In genomic region chr1:36589486-36589885, GRCm38 (mm10) we compare ENCODE assay signal across 9 mouse cellular contexts. TPM values are rescaled to one million over a fixed set of nuclear protein-coding genes. Genes with fewer than 3 reads are reported as not detected.
DNase-seq lines count a peak whose midpoint lies in the region; ATAC-seq and TF ChIP-seq lines count a peak whose summit lies in the region.
"Had no signal": no experiment of that assay in that cellular context is flagged by ENCODE, and none has a peak within 500 bp of the region (broad histone marks: within the 10 kb centered on the region; RNA-seq: fewer than 3 reads in every experiment).

No protein-coding gene starts in this region.

- ATAC-seq in lung, embryonic 14.5 days (ENCODE audit: insufficient read depth): peak; percentile 50
- ATAC-seq in heart, embryonic 12.5 days (ENCODE audit: insufficient number of reproducible peaks, low FRiP score): 0 out of 2 replicates have a peak, but pooled peaks have one; percentile 44
- ATAC-seq in kidney, embryonic 16.5 days (ENCODE audit: low FRiP score, low TSS enrichment): peak; percentile 21
- ATAC-seq in stomach, embryonic 16.5 days (ENCODE audit: insufficient read depth, low FRiP score): peak; percentile 65

- no peak for TF ChIP-seq POLR2A in lung, adult 2 months (IDR thresholded peaks at IDR 0.05; ENCODE audit: borderline replicate concordance, extremely low read depth, low read depth, low read length)

- no peaks in the 10 kb centered on the region for H3K27me3 ChIP-seq in lung, embryonic 14.5 days (ENCODE audit: insufficient read depth, low read length)
- no peaks in the 10 kb centered on the region for H3K27me3 ChIP-seq in heart, embryonic 12.5 days (replicated peaks)
- H3K27me3 ChIP-seq in kidney, embryonic 16.5 days (ENCODE audit: insufficient read depth, low read length): no peaks in the 10 kb centered on the region
- no peaks in the 10 kb centered on the region for H3K27me3 ChIP-seq in stomach, embryonic 16.5 days (ENCODE audit: control insufficient read depth, insufficient read depth, low read length)

- peak overlapping the region; percentile 24; the same call in 1 of the 2 replicates for H3K4me2 ChIP-seq in lung, embryonic 14.5 days
- H3K4me2 ChIP-seq in heart, embryonic 12.5 days: no peak overlapping the region
- no peak overlapping the region for H3K4me2 ChIP-seq in kidney, embryonic 16.5 days (replicated peaks; ENCODE audit: low read depth, low read length)
- H3K4me2 ChIP-seq in stomach, embryonic 16.5 days (ENCODE audit: low read depth, low read length): no peak overlapping the region

- H3K4me1 ChIP-seq in lung, embryonic 14.5 days (ENCODE audit: insufficient read depth): peaks cover 24% of the 10 kb centered on the region
- peaks cover 16% of the 10 kb centered on the region for H3K4me1 ChIP-seq in lung, adult 2 months (ENCODE audit: control insufficient read depth, insufficient read depth, low read length)
- H3K4me1 ChIP-seq in heart, embryonic 12.5 days (replicated peaks): peaks cover 53% of the 10 kb centered on the region
- peaks cover 30% of the 10 kb centered on the region for H3K4me1 ChIP-seq in kidney, embryonic 16.5 days (ENCODE audit: insufficient read depth, low read length)
- peaks cover 34% of the 10 kb centered on the region for H3K4me1 ChIP-seq in stomach, embryonic 16.5 days (ENCODE audit: control insufficient read depth, insufficient read depth, low read length)

- H3K9me3 ChIP-seq in lung, embryonic 14.5 days (ENCODE audit: low read depth, low read length): no peaks in the 10 kb centered on the region
- no peaks in the 10 kb centered on the region for H3K9me3 ChIP-seq in heart, embryonic 12.5 days (replicated peaks)
- no peaks in the 10 kb centered on the region for H3K9me3 ChIP-seq in kidney, embryonic 16.5 days (ENCODE audit: low read length)
- H3K9me3 ChIP-seq in stomach, embryonic 16.5 days (replicated peaks; ENCODE audit: control insufficient read depth, low read length): no peaks in the 10 kb centered on the region
- H3K9me3 ChIP-seq: G1E had no signal

- no peak for TF ChIP-seq CTCF in lung, embryonic 14.5 days (IDR thresholded peaks at IDR 0.05; ENCODE audit: low read depth)
- no peak for TF ChIP-seq CTCF in lung, adult 2 months (IDR thresholded peaks at IDR 0.05; ENCODE audit: insufficient read depth, low read length)

- H3K4me3 ChIP-seq in lung, embryonic 14.5 days (ENCODE audit: low read depth, low read length): no peak overlapping the region
- no peak overlapping the region for H3K4me3 ChIP-seq in lung, adult 2 months (replicated peaks; ENCODE audit: extremely low read depth, low read depth, low read length)
- H3K4me3 ChIP-seq in heart, embryonic 12.5 days: no peak overlapping the region
- H3K4me3 ChIP-seq in kidney, embryonic 16.5 days (ENCODE audit: low read length): no peak overlapping the region
- no peak overlapping the region for H3K4me3 ChIP-seq in stomach, embryonic 16.5 days (replicated peaks; ENCODE audit: low read length)

- WGBS in lung, embryonic 14.5 days: 39% methylated on average over 6 of the region's 6 CpGs
- WGBS in lung, adult 2 months: 31% methylated on average over 6 of the region's 6 CpGs
- 51% methylated on average over 6 of the region's 6 CpGs for WGBS in heart, embryonic 12.5 days
- WGBS in kidney, embryonic 16.5 days: 41% methylated on average over 6 of the region's 6 CpGs
- whole genome bisulfite sequencing in stomach, embryonic 16.5 days: 44% methylated on average over 6 of the region's 6 CpGs

- peak overlapping the region; percentile 36 for H3K9ac ChIP-seq in lung, embryonic 14.5 days
- H3K9ac ChIP-seq in heart, embryonic 12.5 days: peak overlapping the region; percentile 32; the same call in 1 of the 2 replicates
- peak overlapping the region; percentile 3; the same call in 1 of the 2 replicates for H3K9ac ChIP-seq in kidney, embryonic 16.5 days (replicated peaks; ENCODE audit: low read length)
- H3K9ac ChIP-seq in stomach, embryonic 16.5 days (ENCODE audit: low read length): peak overlapping the region; percentile 24

- H3K27ac ChIP-seq in lung, embryonic 14.5 days (ENCODE audit: low read depth): peak overlapping the region; percentile 78
- H3K27ac ChIP-seq in heart, embryonic 12.5 days (ENCODE audit: poor library complexity, severe bottlenecking): peak overlapping the region; percentile 30; the same call in 1 of the 2 replicates
- peak overlapping the region; percentile 73 for H3K27ac ChIP-seq in kidney, embryonic 16.5 days (ENCODE audit: low read length)
- H3K27ac ChIP-seq in stomach, embryonic 16.5 days (ENCODE audit: low read length): peak overlapping the region; percentile 70

- peak; percentile 83 for DNase-seq in lung, embryonic 14.5 days
- DNase-seq in lung, adult 2 months: no peak
- peak; percentile 71 for DNase-seq in cerebellum, adult 9-10 months
- no peak for DNase-seq in frontal cortex, postnatal 14 days (ENCODE audit: low spot score in 2 of 2)
- DNase-seq in embryo, embryonic 10 days (ENCODE audit: low spot score): no peak

- H3K36me3 ChIP-seq in lung, embryonic 14.5 days (ENCODE audit: insufficient read depth): no peaks in the 10 kb centered on the region
- H3K36me3 ChIP-seq in heart, embryonic 12.5 days: no peaks in the 10 kb centered on the region
- H3K36me3 ChIP-seq in kidney, embryonic 16.5 days (ENCODE audit: insufficient read depth, low read length): no peaks in the 10 kb centered on the region
- no peaks in the 10 kb centered on the region for H3K36me3 ChIP-seq in stomach, embryonic 16.5 days (ENCODE audit: control insufficient read depth, insufficient read depth, low read length)
- H3K36me3 ChIP-seq: G1E had no signal

RNA-seq across cellular contexts. Expression of gene Sema4c, which starts 31.3 kb away (rescaled TPM):
- polyA plus RNA-seq in lung, embryonic 14.5 days (2014; fragmentation: Nextera tagmentation; extraction: Ambion mirVana): 2.2 and 2.7 TPM in 2 replicates
- polyA plus RNA-seq in lung, adult 2 months (2012; rRNA removed): 23.0 and 23.7 TPM in 2 replicates
- 11.9 and 13.3 TPM in 2 replicates for polyA plus RNA-seq in heart, embryonic 12.5 days (2016; fragmentation: Nextera tagmentation; extraction: Ambion mirVana)
- 21.4 and 21.9 TPM in 2 replicates for polyA plus RNA-seq in kidney, embryonic 16.5 days (2015; fragmentation: Nextera tagmentation; extraction: Ambion mirVana)
- polyA plus RNA-seq in stomach, embryonic 16.5 days (2015; fragmentation: Nextera tagmentation; extraction: Ambion mirVana): 10.0 and 10.6 TPM in 2 replicates
- polyA plus RNA-seq: G1E had no signal

RNA-seq across cellular contexts. Expression of gene Ankrd39, which starts 42.2 kb away (rescaled TPM):
- polyA plus RNA-seq in lung, embryonic 14.5 days (2014; fragmentation: Nextera tagmentation; extraction: Ambion mirVana): 18.9 and 19.9 TPM in 2 replicates
- polyA plus RNA-seq in lung, adult 2 months (2012; rRNA removed): 22.1 and 22.8 TPM in 2 replicates
- 23.1 and 24.4 TPM in 2 replicates for polyA plus RNA-seq in heart, embryonic 12.5 days (2016; fragmentation: Nextera tagmentation; extraction: Ambion mirVana)
- polyA plus RNA-seq in kidney, embryonic 16.5 days (2015; fragmentation: Nextera tagmentation; extraction: Ambion mirVana): 29.2 and 30.0 TPM in 2 replicates
- 26.7 and 30.5 TPM in 2 replicates for polyA plus RNA-seq in stomach, embryonic 16.5 days (2015; fragmentation: Nextera tagmentation; extraction: Ambion mirVana)

RNA-seq across cellular contexts. Expression of gene Gm42417, which starts 50.3 kb away (rescaled TPM):
- polyA plus RNA-seq in lung, embryonic 14.5 days (2014; fragmentation: Nextera tagmentation; extraction: Ambion mirVana): not detected in 2 replicates
- polyA plus RNA-seq in lung, adult 2 months (2012; rRNA removed): not detected in 2 replicates
- polyA plus RNA-seq in heart, embryonic 12.5 days (2016; fragmentation: Nextera tagmentation; extraction: Ambion mirVana): 0.40 TPM in 1 of 2 replicates, not detected in the other
- 0.30 and 1.5 TPM in 2 replicates for polyA plus RNA-seq in kidney, embryonic 16.5 days (2015; fragmentation: Nextera tagmentation; extraction: Ambion mirVana)
- 1.9 TPM in 1 of 2 replicates, not detected in the other for polyA plus RNA-seq in stomach, embryonic 16.5 days (2015; fragmentation: Nextera tagmentation; extraction: Ambion mirVana)

RNA-seq across cellular contexts. Expression of gene Ankrd23, which starts 52.8 kb away (rescaled TPM):
- 11.6 and 11.7 TPM in 2 replicates for polyA plus RNA-seq in lung, embryonic 14.5 days (2014; fragmentation: Nextera tagmentation; extraction: Ambion mirVana)
- 13.7 and 36.2 TPM in 2 replicates for polyA plus RNA-seq in lung, adult 2 months (2012; rRNA removed)
- 14.9 and 16.8 TPM in 2 replicates for polyA plus RNA-seq in heart, embryonic 12.5 days (2016; fragmentation: Nextera tagmentation; extraction: Ambion mirVana)
- 15.2 and 21.7 TPM in 2 replicates for polyA plus RNA-seq in kidney, embryonic 16.5 days (2015; fragmentation: Nextera tagmentation; extraction: Ambion mirVana)
- polyA plus RNA-seq in stomach, embryonic 16.5 days (2015; fragmentation: Nextera tagmentation; extraction: Ambion mirVana): 18.0 and 21.7 TPM in 2 replicates

Comparison
In these comparisons a context has a peak if more than half of its experiments do, and no peak if none do; other contexts are left out.
1. DNase-seq: peak in lung, embryonic 14.5 days (single experiment) and cerebellum, adult 9-10 months (single experiment); none in lung, adult 2 months (single experiment), frontal cortex, postnatal 14 days (0 of 2) and embryo, embryonic 10 days (single experiment).
2. Peak in every context shown above with its lines, with median percentiles within 50 percentile points of each other: ATAC-seq, H3K27ac ChIP-seq and H3K9ac ChIP-seq.